Mouse (Mus musculus): ENCODE data around the gene Cdca7.
A peak's percentile ranks its signal among the peaks of the same experiment; 100 is the strongest.

Cdca7 gene

DNA sequence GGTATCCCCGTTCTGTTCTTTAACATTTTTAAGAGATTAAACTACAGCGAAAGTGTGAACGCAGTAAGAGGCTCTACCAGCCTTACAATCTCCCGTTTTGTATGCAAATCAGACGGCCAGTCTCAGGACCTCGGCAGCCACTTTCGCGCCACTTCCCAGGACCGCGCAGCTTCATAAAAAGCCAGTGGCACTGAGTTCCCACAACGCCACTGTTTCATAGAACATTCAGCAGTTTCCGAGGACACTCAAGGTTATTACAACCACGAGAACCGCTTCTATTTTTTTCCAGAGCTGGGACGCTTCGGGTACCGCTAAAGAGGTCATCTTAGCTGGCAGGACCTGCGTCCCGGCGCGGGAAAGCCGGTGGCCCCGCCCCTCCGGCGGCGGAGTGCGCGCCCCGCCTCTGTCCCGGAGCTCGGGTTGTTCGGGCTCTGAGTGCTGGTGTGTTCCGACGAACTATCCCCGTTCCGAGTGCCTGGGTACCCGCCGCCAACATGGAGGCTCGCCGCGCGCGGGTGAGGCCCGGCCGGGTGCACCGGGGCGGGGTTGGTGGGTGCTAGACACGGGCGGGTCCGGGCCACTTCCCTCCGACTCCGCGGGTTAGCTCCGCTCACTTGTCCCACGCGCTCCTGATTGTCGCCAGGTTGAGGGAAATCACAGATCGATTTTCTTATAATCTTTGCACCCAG is at the start of gene Cdca7:
Gene Cdca7, plus strand, starts transcription at position 363 of the 689 bp plus-strand sequence.
- DNase-seq (ENCODE audit: low spot score in 2 of 2): peak; percentile 18 to 28

DNA sequence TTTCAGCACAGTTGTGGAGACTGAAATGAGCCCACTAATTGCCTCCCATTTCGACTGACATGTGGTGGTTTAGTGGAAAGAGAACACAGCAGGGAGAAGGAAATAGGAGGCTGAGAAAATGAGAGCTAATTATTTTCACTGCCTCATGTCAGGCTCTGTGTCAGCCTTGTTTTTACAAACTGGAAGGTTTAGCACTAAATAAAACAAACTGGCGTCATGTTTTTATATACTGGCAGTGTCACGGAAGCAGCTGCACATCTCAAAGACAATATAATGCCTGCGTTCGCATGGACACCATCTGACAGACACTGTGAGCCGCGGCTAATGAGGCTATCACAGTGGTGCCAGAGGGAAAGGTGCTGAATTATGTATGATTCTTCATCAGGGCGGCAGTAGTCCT is 49.2 kb upstream of the Cdca7 start:
- no peak for DNase-seq (ENCODE audit: low spot score in 2 of 2)

DNA sequence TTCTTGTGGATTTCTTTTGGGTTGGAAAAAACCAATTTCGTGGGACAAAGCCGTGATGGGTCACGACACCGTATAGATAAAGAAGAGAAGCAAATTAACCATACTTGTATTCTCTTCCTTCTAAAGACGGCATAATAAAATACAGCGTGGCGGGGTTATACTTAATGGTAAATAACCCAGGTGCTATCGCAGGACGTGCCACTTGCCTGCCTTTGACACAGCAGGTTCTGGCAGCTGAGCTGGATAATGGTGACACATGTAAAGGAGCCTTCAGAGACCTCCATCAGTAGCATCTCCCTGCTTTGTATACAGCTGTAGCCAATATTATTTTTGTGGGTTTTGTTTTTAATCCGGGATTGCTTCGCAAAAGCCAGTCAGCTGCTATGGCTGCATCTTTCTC is 48.7 kb upstream of the Cdca7 start:
- DNase-seq (ENCODE audit: low spot score in 2 of 2): no peak

DNA sequence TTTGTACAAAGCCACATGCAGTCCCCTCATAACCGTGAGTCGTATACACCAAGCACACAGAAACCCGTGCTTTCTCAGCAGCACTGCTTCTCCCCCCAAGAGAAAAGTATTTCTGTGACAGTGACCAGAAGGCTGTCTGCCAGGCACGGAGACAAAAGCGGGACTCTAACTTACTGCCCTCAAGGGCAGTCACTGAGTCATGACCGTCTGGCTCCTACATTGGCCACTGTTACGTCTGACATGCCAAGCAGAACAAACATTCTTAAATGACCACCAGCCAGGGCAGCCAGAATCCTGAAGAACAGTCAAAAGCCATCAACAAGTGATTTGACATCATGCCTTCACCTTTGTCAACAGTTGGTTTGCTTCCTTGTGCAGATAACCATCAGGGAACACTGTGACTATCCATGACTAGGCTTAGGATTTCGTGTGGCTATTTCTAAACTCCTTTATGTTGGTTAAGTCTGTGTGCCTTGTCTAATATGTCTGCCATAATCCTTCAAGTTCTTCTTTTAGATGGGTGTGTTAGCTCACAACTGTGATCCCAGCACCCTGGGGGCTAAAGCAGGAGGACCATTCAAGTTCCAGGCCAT is 36.9 kb upstream of the Cdca7 start:
- no peak for DNase-seq (ENCODE audit: low spot score in 2 of 2)

DNA sequence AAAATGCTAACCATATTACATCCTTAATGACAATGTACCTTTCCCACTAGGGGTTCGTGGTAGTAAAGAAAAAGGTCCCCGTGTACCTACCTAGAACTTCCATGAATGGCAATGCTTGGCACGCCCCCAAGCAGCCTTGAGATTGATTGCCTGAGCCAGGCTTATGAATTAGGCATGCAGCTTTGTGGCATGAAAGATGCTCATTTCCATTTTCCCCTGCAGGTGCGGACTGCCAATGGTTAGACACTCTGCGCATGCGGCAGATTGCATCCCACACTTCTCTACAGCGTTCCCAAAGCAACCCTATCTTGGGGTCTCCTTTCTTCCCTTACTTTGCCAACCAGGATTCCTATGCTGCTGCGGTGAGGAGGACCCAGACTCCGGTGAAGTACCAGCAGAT is 34.9 kb upstream of the Cdca7 start:
- no peak for DNase-seq (ENCODE audit: low spot score in 2 of 2)

DNA sequence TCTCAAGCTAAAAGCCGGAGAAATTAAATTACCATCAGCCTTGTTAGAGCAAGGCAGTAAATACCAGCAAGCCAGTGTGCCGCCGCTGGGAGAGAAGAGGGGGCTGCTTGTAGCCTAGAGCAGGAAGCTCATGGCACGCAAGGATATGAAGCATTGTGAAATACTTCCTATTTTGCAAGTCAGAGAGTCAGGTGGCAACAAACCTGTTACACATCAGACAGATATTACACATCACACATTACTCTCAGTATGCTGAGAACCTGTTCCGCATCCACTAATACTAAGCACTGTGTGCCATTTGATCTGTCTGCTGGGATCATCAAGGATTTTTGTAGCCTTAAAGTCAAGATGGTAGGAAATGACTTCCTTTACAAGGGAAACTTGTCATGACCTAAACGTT is 33.1 kb upstream of the Cdca7 start:
- no peak for DNase-seq (ENCODE audit: low spot score in 2 of 2)

DNA sequence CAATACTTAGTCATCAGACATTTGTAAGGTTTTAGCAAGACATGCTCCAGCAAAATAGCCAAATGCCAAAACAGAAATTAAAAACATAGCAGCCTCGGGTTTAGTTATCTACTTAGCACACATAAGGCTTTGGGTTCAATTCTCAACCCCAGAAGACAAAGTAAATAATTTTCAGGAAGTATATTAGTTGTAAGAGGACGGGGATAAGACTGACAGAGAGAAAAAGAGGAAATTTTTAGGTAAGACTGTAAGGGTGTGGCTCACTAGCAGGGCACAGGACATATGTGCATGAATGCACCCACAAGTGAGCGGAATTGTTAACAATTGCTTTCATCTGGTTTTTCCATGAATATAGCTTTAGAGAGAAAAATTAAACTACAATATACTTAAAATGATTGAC is 32.0 kb upstream of the Cdca7 start:
- DNase-seq (ENCODE audit: low spot score in 2 of 2): no peak

DNA sequence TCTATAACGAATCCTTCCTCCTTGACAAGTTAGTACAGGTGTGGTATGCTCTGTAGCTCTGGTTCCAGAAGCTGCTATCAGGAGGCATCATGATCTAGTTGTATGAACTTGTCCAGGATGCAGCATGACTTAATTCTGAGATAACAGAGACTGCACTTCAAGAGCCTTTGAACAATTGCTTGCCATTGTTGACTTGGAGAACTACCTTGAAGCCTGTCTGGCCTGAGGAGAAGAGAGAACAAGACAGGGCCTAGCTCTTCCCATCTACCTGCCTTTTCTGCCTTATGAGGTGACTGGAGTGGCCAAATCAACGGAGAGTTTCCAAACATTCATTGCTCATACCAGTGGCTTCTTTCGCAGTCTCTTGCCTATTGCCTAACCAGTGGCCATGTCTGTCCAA is 29.9 kb upstream of the Cdca7 start:
- DNase-seq (ENCODE audit: low spot score in 2 of 2): no peak

DNA sequence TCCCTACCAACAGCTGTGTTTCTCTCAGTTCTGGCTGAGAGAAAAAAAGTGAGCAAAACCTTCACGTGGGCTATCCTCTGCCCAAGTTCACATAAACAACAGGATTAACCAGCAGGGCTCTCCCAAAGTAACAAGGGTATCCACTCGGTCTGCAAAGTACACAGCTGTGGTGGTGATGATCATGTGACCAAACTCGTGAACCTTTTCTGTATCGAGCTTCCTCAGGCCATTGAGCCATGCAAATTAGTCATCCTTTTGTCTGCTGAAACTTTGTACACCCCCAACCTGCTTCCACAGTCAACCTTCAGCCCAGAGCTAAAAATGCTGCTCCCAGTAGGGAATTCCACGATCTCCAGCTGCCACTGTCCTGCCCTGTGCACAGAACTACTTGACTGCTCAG is 29.3 kb upstream of the Cdca7 start:
- no peak for DNase-seq (ENCODE audit: low spot score in 2 of 2)

DNA sequence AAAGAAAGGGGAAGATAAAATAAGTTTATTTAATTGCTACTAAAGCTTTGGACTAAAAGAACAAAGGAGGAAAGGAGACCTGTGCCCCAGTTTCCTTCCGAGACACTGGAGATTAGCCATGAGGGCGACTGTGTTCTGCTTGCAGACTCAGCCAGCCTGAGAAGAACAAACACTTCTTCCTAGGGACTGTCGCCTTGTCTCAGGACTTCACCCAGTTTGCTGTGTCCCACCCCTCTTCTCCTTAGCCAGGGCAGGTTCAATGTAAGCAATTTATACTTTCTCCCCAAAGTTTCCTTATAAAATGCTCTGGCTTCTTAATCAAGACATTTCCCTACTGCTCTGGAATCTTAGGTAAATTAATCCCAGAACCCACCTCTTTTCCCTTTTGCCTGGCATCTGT is 22.4 kb upstream of the Cdca7 start:
- DNase-seq (ENCODE audit: low spot score in 2 of 2): no peak

DNA sequence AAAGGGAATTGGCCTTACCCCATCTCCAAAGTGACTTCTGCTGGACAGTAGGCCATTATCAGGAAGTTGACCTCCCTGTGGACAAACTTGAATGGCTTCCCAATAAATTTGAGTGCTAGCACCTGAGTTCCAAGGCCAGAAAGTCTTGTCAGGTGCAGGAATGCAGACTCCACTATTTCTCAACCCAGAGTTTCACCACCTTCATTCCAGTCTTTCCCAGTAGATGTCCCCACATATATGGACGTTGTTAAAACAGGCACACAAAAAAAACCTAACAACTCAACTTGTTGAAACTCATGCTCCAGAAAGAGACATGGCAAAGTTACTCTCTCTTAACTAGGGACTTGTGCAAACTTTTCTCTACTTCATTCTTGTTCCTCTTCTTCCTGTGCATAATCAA is 19.8 kb upstream of the Cdca7 start:
- DNase-seq (ENCODE audit: low spot score in 2 of 2): no peak

DNA sequence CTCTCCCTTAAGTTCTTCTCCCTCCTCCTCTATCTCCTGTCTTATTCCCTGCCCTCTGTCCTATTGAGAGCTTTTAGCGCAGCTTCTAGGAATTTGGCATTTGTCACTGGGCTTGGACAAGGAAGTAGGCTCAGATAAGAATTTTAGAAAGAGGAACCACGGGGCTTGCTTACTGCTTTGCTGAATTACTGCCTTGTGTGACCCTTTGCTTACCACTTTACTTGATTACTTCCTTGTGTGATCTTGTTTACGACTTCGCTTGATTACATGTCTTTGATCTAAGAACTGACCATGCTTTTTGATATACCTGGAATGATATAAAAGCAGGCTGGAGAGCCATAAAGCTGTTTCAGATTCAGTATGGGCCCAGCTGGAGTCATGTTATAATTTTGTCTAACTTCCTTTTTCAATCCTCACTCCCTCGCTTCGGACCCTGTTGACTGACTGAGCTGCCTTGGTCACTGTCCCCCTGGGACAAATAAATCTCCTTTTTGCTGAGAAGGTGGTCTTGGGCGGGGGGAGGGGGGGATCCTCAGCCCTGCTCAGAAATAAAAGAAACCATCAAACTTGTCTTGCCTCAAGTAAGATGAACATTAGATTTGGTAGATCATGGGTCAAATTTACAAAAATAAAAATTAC is 11.5 kb upstream of the Cdca7 start:
- no peak for DNase-seq (ENCODE audit: low spot score in 2 of 2)

DNA sequence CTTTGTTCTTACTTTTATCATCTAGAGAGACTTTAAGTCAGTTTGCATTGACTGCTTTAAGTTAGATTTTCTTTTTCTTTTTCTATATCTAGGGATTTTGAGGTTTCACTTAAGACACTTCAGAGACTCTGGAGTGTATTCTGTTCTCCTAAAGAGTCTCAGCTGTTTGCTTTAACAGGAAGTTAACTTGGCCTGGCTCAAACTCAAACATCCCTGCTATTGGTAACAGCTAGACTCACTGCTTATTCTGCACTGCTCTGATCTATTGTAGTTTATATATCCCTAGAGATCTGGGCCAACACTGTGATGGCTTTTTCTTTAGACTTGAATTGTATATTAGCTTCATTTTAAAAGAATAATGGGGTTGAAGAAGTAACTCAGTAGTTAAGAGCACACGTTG is 8.4 kb upstream of the Cdca7 start:
- DNase-seq (ENCODE audit: low spot score in 2 of 2): no peak

DNA sequence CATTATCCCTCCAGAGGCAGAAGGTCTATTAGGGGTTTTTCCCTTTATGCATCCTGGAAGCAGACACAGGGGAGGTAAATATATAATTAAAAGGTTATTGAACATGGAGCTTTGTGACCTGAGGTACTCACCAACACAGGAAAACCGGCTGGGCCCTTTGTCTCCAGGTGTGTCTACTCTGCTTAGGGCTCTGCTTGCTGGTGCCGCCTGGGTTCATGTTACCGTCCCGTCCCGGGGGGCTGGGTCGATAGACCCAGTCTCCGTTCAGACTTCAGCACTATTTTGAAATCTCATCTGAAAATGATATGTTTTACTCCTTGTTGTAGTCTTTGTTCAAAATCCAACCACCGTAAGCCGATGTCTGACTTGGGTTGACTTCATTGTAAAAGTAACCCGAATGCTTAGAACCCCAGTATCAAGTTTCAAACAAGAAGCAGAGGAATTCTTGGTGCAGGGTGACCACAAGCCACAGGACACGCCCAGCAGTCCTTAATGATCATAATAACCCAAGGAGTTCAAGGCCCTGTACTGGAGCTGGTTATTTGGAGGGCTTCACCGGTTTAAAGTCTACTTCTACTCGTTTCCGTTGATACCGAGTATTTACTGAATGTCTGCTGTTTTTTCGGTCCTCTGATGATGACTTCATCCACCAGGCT is 4.4 kb upstream of the Cdca7 start:
- DNase-seq (ENCODE audit: low spot score in 2 of 2): no peak

DNA sequence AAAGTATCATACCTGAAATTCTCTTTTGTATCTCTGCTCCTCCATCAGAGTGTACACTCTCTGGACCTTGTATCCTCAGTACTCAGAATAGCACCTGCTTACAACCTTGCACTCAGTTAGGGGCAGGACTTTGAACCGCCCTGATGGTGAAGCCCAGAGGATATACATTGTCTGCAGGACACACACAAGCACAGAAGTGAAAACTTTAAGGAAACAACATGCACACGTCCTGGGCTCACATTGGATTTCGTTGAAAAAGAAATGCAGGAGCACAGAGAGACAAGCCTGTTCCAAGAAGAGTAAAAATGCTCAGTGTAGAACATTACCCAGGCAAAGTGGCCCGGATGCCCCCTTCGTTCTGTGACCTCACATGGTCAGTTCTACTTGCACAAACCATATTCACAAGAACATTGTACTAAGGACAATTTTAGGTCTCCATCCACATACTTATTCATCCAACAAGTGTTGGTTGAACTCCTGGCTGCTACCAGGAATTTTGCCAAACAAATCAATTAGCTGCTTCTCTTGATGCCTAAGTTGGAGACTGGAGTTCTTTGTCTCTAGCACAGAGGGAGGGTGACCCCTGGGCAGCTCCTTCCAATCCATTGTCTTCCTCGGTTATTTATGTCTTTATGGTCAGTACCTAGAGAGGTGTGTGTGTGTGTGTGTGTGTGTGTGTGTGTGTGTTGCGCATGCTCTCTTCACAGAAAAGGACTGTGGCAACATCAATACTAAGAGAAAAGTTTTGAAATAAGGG is 1.2 kb upstream of the Cdca7 start:
- DNase-seq (ENCODE audit: low spot score in 2 of 2): no peak

DNA sequence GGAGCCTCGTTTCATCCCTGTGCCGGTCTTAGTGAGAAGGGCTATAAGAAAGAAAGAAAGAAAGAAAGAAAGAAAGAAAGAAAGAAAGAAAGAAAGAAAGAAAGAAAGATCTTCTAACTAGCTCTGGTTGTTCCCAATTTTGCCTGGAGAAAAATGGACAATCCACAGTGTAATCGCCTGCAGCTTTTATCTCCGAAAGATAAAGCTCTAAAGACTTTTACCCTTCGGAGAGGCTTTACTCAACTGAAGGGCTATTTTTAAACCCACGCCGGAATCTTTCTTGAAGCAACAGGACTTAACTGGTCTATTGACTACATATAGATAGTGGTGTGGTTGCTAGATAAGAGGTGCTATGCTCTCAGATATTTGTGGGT is 549 bp upstream of the Cdca7 start:
- no peak for DNase-seq (ENCODE audit: low spot score in 2 of 2)

DNA sequence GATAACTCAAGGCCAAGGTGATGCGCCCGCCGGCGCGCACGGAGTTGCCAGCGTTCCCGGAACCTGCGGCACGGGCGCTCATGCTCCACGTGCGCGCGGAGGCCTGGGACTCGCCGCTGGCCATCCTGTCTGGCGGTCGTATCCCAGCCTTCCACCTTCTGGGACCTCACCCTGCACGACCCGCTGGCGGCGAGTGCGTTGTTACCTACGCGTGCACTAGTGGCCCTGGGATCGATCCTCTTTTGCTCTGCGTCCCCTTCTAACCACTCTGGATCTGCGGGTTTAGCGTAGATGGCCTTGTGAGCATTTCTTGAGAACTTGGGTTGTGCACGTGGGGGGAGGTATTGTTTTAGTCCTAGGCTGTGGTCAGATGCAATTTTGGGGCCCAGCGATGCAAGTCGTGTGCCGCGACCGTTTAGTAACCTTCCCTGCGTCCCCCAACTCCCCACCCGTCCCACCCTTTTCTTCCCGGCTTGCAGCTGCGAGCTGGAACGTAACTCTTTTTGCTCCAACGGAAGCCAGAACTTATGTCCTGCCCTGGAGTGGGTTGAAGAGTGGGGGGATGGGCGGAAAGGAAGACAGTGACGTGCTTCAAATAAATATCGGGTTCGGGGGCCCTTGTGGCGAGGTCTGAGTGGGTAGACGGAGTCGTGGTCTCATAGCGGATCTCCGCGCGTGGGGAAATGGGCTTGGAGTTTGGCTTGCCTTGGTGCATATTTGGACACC is 690 bp downstream of the Cdca7 start:
- DNase-seq (ENCODE audit: low spot score in 2 of 2): no peak

DNA sequence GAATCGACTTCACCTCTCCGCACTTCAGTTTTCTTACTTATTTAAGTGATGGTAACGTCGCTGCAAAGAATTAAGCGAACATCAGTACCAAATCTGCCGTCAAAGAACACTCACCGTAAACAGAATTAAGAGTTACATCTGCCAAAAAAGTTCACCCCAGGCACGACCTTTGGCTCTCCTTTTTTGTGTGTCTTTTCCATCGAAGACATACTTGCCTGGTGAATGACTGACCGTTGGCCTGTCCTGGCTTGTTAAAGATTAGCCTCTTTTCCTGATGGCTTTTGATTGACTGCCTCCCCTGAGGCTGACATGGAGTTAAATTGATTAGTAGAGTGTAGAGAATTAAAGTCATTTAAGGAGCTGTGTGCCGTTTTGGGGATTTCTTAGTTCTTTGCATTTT is 1.3 kb downstream of the Cdca7 start:
- no peak for DNase-seq (ENCODE audit: low spot score in 2 of 2)

DNA sequence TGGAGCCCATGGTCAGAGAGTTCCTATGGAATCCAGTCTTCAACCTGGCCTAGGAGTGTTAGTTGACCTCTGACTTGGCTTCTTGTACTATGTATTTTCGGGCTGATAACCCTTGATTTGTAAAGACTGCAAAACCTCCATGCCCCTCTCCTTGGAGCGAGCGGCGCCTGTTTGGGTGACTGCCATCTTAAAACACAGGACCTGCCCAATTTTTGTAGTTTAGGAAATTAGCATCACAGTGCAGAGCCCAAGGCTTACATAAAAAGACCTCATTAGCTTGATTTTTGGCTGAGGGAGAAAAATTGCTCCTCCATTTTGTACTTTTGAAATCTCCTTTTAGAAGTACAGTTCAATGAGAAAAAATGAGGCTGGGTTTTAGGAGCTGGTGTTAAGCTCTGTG is 2.2 kb downstream of the Cdca7 start:
- DNase-seq (ENCODE audit: low spot score in 2 of 2): no peak

DNA sequence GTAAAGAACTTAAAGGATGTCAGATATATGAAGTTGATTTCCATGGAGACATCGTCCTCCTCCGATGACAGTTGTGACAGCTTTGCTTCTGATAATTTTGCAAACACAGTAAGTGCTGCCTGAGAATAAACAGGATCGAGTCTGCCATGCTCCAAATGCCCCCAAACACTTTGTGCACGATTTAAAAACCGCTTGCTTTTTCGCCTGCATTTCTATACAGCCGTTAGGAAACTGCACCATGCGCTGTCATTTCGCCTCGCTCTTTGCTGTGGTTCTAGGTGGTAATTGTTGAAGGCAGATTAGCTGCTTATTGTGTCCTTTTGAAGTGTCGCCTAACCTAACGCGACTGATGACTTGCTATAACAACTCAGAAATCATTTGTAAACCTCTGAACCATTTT is 3.0 kb downstream of the Cdca7 start:
- DNase-seq (ENCODE audit: low spot score in 2 of 2): no peak

DNA sequence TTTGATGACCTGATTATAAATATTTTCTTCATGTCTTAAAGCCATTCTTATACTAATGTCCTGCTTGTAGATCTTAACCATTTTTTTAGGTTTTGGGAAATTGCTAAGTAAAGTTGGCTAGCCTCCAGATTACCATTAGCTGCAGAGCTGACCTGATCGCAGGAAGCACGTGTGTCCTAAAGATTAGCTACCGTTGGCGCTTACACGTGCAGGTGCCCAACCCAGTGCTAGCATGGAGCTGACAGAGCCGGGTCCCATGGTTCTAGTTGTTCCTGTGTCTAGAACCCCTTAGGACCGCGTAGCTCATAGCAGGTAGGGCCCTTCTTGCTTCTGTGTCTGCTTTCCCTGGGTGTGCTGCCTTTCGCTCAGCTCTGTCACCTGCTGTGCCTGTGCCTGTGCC is 3.9 kb downstream of the Cdca7 start:
- no peak for DNase-seq (ENCODE audit: low spot score in 2 of 2)

DNA sequence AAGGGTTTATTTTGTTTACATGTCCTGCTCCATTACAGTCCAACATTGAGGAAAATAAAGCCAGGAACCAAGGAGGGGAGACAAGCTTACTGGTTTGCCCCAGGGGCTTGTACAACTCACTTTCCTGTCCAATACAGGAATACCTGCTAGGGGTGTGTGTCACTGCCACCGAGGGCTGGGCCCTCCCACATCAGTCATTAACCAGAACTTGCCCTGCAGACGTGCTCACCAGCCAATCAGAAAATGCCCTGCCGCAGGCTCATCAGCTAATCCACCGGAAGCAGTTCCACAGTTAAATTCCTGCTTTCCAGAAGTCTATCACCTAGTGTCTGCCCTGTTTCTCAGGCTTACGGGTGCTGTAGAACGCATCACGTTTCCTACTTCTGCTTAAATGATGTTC is 15.7 kb downstream of the Cdca7 start:
- DNase-seq (ENCODE audit: low spot score in 2 of 2): no peak

Measured in right cerebral cortex, postnatal 36 days (tissue).